Mouse (Mus musculus) cerebral cortex, adult 2 months (tissue): Measurements from ENCODE around the gene Sorbs2.

Source experiments
- WGBS: fragments of 180-500 bp; shearing (Covaris S2); methylation state at CpG from one replicate; pipeline ENCODE4 v1.1.7; 2018; 5-methylcytosine and 5-hydroxymethylcytosine counted together

Gene Sorbs2

DNA sequence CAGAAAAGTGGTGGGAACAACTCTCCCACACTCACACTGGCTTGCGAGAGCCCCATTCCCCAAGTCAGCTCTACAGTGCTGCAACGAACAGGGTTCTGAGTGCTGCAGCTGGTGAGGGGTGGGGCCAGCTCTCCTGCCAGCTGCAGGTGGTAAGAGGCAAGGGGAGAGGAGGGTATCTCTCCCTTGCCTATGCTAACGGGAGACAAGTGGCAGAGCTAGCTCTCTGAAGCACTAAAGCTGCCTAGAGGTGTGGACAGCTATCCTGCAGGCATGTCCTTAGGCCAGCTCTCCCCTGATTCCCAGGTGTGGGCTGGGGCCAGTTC is 72.9 kb downstream of the Sorbs2 start:
- WGBS = 55% methylated on average over 3 of the region's 3 CpGs

DNA sequence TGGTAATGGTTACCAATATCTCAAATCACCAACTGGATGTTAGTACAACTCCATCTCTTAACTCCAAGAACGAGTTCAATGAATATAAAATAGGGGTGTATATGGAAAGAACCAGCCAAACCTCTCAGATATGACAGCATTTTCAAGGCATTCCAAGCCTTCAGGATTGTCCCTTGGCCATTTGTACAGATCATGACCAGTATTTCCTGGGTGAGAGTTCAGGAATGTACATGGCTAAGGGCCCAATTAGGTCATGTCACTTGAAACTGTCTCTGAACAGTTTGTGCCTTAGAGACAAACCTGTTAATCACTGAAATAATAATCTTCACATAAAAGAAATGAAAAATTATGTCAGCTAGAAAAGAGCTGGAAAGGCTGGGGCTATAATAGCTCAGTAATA is 76.3 kb downstream of the Sorbs2 start:
- WGBS = 83% methylated on average over 1 of the region's 1 CpGs

DNA sequence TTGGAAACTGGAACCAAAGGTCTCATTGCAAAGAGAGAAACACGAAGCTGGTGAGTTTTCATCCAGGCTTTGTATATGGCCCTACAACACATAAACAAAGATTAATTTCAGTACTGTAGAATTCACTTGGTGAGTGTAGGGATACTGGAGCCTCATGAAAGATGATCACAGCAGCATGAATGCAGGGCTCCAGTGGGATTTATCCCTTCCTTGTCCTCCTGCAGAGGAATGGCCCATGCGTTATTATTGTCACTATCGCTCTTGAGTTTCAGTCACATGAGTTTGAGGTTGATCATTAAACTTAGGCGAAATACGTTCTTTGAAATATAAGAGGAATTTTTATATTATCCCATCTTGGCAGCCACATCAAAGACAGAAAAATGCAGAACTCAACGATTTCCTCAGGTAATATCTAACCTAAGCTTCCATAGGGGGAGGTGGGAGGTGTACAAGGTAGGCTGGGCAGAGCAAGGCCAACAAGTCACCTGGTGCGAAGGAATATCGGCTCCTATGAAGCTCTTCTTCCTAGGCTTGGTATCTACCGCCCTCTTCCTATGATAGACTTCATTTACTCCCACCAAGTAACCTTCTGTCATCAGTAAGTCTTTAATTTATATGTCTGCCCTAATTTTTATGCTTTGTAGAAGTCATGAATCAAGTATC is 76.9 kb downstream of the Sorbs2 start:
- WGBS = 93% methylated on average over 9 of the region's 9 CpGs

DNA sequence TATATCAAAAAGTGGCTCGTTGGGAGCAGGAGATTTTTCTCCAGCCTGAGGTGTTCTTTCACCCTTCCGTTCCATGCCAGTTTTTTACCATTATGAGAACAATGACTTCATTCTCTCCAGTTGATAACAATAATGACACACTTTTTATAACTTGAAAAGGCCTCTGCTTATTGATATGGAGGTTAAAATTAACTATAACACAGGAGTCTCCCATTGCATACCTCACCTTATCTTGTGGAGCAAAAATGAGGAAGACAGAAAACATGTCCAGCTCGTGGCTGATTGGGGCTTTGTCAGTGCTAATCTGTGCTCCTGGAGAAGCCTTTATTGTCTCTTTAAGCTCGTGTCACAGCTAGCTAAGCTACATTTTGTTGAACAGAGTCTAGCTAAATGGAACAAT is 77.6 kb downstream of the Sorbs2 start:
- WGBS = 73% methylated on average over 4 of the region's 4 CpGs

DNA sequence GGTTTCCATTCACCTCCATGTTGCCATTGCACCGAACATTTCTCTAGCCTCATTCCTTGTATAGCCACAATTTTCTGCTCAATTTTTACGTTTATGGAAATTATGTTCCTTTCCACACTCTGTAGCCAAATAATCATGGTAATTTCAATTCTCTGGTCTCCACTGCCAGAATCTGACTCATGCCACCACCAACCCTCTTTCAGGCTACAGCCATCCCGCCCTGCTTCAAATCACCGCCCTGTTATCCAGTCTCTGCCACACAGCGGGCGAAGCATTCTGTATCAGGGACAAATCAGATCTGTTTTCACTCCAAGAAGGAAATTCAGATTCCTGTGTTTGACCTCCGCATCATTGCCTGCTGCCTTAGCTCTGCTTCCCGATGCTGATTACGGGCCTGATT is 79.4 kb downstream of the Sorbs2 start:
- 65% methylated on average over 9 of the region's 9 CpGs for WGBS

DNA sequence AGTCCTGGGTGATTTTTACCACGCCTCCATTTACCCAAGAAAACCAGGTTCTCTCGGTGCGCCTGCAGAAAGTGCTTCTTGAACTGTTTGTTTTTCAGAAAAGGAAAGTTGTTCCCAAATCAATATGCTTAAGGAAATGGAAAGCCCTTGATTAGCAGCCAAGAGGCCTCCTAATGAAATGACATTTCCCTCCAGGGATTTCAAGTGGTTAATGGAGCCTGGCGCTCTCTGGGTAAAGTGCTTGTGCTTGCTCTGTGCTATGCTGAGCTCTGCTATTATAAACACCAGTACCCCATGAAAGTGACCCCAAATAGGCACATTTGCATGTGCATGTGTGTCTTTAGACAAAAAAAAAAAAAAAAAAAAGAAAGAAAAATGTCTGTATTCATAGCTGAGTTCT is 84.3 kb downstream of the Sorbs2 start:
- 72% methylated on average over 4 of the region's 4 CpGs for WGBS

DNA sequence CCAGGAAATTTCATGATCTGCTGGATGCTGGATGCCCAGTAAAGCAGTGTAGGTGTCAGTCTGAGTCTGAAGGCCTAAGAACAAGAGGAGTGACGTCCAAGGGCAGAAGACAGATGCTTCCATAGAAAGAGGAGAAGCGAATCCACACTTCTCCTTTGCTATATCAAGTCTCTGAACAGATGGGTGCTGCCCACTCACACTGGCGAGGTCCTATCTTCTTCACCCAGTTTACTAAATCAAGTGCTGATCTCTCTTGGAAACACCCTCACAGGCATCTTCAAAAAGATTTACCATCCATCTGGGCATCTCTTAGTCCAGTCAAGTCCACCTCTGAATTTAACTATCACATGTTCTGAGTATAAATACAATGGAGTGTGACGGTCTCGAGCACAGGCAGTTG is 86.1 kb downstream of the Sorbs2 start:
- WGBS = 63% methylated on average over 5 of the region's 5 CpGs

DNA sequence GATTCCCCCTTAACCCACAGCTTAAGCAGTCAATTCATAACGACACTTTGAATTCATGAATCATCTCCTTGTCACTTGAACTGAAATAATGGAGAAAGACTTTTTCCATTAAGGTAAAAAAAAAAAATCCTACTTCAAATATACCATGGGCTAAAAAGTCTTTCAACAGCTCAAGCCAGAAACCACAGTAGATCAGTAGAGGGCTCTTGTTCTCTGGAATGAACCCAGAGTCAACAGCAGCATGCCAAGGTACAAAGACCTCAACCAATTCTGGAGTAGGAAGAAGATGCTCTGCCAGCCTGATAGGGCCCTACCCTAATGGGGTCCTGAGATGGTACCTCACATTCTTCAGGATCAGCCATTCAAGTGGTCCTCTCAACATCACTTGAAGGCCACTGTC is 88.4 kb downstream of the Sorbs2 start:
- WGBS = 81% methylated on average over 1 of the region's 1 CpGs

DNA sequence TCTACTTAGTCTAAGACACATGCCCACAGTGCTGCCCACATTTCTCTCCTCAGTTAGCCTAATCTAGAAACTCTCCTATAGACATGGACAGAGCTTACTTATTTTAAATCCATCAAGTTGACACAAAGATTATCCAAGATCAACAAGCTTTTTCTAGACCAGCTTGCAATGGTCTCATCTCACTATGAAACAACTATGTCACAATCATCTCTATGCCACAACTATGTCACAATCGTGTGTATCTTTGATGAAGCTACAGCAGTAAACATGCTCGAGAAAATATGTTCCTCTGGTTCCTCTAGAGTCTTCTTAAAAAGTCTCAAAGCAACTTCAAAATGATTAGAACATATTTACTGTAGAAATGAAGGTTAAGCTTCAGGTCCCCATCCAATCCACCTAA is 89.0 kb downstream of the Sorbs2 start:
- WGBS = 63% methylated on average over 2 of the region's 2 CpGs

DNA sequence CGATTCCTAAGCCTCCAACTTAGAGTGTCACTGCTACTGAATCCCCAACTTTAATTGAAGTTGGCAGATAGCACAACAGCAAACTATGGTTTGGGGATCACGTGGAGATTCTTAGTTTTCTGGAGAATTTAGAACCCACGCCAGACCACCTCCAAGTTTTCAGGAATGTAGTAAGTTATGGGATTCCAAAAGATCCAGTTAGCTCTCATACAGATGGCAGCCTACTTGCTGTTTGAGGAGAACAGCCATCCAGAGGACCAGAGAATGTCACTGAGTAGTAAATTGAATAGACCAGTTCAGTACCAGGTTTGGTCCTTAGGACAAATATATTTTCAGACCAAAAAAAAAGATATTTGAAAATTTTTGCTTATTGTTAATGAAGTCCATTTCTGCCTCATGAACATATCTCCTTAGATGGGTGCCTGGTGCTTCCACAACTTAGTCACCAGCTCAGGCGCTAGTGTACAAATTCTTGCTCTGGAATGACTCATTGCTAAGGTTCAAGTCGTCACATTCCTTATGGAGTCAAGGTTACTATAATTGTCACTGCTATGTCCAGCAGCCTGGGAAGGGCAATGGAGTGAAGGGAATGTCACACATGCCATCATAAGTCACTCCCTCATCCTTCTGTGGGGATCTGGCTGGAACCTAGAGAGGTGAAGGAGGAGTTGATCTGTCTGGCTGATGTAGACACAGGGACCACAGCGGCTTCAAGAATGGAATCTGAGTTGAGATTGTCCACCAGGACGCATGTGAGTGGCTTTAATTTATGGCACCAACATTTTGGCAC is 90.2 kb downstream of the Sorbs2 start:
- 77% methylated on average over 7 of the region's 7 CpGs for WGBS

DNA sequence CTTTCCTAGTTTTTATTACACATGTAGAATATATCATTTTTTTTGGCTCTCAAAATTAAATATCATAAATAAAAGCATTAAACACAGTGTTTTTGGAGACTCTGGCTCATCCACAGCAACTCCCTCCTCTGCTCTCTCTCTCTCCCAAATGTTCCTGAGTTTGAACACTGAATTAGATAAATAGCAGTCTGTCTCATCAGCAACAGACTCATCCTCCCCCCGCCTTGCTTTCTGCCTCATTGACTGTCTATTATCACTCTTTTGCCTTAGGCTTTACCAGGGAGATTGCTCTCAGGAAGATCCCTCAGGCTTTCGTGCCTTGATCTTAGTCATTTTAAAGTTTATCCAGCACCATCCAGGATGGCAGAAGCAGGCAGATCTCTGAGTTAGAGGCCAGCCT is 91.3 kb downstream of the Sorbs2 start:
- WGBS = 56% methylated on average over 2 of the region's 2 CpGs

DNA sequence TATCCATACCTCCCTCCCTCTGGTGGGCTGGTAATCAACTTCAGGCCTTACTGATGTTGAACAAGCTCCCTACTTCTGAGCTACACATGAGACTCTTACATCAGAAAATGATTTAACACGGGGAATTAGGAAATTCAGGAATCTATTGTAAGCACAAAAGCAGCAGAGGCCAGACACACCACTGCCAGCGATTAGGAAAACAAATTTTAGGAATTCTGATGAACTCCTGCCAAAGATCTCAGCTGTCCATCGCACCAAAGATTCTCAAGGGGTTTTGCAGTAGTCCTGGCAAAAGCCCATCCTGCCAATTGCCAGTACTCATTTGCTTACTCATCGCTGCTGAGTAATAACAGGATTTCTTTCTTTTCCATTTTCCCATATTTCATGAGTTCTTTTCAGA is 94.4 kb downstream of the Sorbs2 start:
- 37% methylated on average over 4 of the region's 4 CpGs for WGBS

DNA sequence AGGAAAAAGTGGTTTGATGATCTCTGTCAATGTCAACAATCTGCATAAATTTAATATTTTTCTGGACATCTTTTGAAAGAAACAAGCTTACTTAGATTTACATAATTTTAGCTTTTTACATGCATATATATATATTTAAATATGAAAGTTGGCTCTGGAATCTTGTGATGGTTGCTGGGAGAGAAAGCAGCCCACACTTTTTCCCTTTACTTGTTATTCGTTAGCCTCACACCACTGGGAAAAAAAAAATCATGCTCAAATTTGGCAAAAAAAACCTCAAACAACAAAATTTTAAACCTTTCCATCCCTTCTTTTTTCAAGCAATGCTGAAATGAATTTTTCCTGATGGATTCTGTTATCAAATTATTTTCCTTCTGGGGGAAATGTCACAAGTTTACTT is 97.8 kb downstream of the Sorbs2 start:
- 38% methylated on average over 1 of the region's 1 CpGs for WGBS

DNA sequence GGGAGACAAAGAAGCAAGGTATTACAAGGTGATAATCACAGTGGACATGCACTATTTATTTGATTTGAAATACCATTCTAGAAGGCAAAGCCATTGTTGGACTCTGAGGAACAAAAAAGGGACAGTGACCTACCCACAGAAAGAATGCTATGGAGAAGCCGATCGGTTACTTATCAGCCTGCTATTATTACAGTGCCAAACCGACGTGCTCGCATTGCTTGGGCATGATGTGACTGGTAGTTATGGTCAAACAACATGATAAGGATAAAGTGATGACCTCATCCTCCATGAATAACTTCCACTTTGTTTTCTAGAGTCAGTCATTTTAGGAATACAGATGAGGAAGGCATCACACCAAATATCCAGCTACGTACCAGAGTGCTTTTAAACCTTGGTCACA is 99.4 kb downstream of the Sorbs2 start:
- WGBS = 87% methylated on average over 6 of the region's 6 CpGs

DNA sequence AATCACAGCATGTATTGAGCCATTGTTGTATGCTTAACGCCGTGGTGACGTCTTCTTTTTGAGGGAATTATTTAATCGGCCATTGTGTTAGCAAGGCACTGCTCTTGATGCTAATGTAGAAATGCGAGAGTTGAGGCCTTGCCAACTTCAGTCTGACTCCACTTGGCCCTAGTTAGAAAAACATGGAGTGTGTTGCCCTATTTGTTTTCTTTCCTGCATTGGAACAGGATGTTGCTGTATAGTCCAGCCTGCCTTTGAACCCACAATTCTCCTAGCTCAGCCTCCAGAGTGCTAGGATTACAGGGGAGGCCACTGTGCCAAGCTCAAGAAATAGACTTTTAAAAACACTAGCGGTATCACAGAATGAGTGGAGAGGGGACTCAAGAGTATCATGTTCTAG is 100.8 kb downstream of the Sorbs2 start:
- 60% methylated on average over 6 of the region's 6 CpGs for WGBS

DNA sequence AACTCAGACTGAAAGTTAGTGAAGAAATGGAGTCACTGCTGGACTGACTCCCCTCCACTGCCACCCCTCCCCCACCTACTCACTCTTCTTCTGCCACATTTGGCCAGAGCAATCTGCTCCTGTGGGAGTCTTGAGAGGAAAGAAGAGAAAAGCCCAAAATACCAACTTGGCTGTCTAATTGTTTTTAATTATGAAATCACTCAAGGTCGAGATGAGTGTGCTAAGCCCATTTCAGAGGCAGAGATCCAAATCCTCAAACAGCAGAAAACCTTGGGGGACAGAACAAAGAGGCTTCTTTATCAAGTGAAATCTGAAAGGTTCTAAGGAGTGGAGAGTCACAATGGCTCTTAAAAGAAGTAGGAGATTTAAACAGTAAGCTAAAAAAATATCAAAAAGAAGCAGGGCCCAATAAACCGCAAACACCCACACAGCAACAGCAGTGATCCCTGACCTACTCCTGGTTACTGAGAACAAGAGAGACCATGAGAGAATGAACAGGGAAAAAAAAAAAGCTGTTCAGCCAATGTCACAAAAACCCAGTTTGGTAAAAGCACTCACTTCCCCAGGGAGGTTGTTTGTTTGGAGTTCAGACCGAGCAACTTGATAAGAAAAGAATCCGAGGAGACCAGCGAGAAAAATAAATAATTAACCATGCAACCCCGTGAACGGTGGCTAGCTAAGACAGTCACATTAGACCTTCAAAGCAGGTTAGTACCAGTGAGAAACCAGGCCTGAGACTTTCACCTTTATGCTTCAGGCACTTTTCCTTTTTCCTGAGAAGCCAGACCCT is 103.0 kb downstream of the Sorbs2 start:
- 45% methylated on average over 7 of the region's 7 CpGs for WGBS

DNA sequence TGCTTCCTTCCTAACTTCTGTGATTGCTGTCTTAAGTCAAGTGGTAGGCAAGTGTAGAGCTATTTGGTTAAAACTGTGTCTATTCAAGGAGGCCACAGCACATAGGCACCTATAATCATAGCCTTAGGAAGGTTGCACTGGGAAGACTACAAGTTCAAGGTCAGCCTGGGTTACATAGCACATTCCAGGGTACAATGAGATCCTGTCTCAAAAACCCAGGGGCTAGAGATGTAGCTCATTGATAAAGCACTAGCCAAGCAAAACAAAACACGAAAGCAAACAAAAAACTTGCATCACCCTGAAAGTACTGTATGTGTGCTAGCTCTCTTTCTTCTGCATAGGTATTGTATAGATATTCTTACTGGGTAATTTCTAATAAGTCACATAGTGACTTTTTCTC is 103.7 kb downstream of the Sorbs2 start:
- 72% methylated on average over 1 of the region's 1 CpGs for WGBS

DNA sequence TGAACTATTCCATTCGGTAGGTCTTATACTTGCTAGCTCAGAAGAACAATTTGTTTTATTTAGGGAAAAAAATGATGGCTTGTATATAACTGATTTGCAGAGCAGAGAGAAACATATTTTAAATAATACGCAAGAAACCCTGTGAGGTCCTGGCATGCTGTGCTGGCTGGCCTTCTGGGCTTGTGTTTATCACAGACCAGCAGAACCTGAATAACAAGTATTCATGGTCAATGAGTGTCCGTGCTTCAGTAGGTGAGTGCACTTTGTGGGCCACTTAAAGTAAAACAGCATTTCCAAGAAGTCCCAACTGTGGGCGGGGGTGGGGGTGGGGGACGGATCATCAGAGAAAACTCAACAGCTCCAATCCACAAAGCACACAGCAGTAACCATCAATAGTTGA is 107.0 kb downstream of the Sorbs2 start:
- 56% methylated on average over 5 of the region's 5 CpGs for WGBS

DNA sequence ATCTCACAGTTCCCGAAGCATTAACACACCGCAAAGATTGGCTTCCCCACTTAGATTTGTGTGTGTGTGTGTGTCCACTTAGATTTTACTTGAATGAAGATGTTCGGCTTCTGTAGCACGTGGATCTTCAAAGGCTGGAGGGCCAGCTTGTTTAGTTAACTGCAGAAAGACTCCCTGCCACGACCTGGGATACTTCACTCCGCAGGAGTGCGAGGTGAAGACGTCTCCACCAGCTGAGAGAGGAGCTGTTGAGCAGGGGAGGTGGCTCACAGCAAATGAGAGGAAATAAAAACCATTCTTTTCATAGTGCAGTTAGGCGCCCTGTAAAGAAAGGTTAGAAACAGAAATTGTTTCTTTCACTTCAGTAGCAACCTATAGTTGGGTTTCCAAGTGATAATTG is 107.5 kb downstream of the Sorbs2 start:
- WGBS = 42% methylated on average over 9 of the region's 9 CpGs

DNA sequence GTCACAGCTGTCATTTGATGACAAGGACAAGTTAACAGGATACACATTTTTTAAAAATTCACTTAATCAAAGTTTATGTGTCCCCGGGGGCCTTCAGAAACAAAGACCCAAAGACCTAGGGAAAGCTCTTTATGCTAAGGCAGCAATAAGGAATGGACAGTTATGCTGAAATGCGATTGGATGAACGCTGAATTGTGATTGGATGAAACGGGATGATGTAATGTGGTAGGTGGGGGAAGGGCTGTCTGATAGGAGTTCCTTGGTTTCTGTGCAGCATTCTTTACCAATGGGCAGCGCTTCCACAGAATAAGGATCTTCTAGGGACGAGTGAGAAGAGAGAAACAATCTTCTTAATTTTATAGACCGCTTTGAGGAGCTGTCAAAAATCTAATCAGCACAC is 108.0 kb downstream of the Sorbs2 start:
- WGBS = 72% methylated on average over 7 of the region's 7 CpGs

DNA sequence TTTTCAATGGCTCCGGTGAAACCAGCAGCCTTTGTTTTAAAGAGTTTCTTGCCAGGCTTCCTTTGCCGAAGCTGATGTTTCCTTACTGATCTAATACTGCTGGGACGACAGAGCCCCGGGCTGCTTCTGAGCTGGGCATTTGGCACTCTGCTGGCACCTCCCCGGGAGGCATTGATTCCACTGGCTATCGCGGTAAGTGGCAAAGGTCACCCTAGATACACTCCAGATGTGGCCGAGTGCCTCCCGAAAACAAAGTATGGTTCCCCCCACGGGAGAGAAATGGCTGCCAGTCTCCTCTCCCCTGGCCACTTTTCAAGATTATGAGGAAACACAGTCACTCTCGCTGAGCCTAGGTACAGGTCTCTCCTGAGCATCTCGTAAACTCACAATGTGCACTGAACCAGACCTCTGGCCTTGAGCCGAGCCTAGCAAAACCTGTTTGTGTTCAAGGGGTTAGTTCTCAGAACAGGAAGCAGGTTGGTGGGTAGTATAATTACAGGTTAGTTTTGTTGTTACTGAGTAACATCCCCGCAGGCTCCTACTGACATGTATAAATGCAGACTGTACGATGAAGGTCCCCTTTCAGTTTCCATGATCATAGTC is 114.1 kb downstream of the Sorbs2 start:
- 65% methylated on average over 15 of the region's 15 CpGs for WGBS

DNA sequence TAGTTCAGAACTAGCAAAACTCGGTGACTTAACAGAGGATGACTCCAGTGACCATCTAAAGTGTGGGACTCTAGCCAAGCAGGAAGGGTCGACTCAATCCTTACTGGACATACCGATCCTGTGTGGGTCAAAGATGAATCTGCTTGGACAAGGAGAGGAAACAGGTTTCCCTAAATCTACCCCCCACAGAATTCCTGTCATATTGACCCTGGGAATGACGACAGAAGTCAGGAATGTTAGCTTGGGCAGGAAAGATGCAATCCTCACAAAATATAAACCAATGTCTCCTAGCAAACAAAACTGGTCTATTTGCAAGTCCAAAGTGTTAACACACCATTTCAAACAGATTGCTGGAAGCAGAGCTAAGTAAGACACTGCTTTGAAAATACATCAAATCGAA is 118.8 kb downstream of the Sorbs2 start:
- 60% methylated on average over 5 of the region's 5 CpGs for WGBS
